Mouse (Mus musculus): ENCODE data around the gene Esm1. TPM values are rescaled to one million over a fixed set of nuclear protein-coding genes. Genes with fewer than 3 reads are reported as not detected.
"Not testable (repeated sequence)": the region's sequence is repeated elsewhere in the genome, so short reads cannot be mapped to it uniquely, and the experiment has no call there.

Gene Esm1
- polyA plus RNA-seq, 1 experiment from 2014 or later: 1.5 TPM

- H3K27ac ChIP-seq: not testable (repeated sequence)
These were observed 43.1 kb downstream of the Esm1 start for GRCm38 (mm10) chr13:113252580-113252979.

GRCm38 (mm10) chr13:113256766-113257165 lies 47.3 kb downstream of the Esm1 start:
- H3K4me3 ChIP-seq: no peak overlapping the region
- H3K9me3 ChIP-seq (replicated peaks): no peaks in the 10 kb centered on the region
- no peaks in the 10 kb centered on the region for H3K36me3 ChIP-seq
- H3K27ac ChIP-seq: no peak overlapping the region
- no peaks in the 10 kb centered on the region for H3K27me3 ChIP-seq
- no peak for ATAC-seq (ENCODE audit: low FRiP score)
- no peak overlapping the region for H3K9ac ChIP-seq
- 92% methylated on average over 2 of the region's 2 CpGs for WGBS
- no peak overlapping the region for H3K4me2 ChIP-seq (replicated peaks)
- H3K4me1 ChIP-seq: no peaks in the 10 kb centered on the region

More at GRCm38 (mm10) chr13:113252580-113252979, 43.1 kb downstream of the Esm1 start:
- H3K36me3 ChIP-seq; H3K9me3 ChIP-seq (replicated peaks); H3K4me1 ChIP-seq; H3K4me3 ChIP-seq; H3K27me3 ChIP-seq; H3K9ac ChIP-seq; H3K4me2 ChIP-seq (replicated peaks); ATAC-seq (ENCODE audit: low FRiP score): not testable (repeated sequence)
- 79% methylated on average over 7 of the region's 7 CpGs for WGBS

GRCm38 (mm10) chr13:113257190-113257589 lies 47.7 kb downstream of the Esm1 start:
- no peak overlapping the region for H3K4me3 ChIP-seq
- H3K4me1 ChIP-seq: no peaks in the 10 kb centered on the region
- H3K9ac ChIP-seq: no peak overlapping the region
- no peak overlapping the region for H3K27ac ChIP-seq
- no peak for ATAC-seq (ENCODE audit: low FRiP score)
- H3K36me3 ChIP-seq: no peaks in the 10 kb centered on the region
- no peaks in the 10 kb centered on the region for H3K9me3 ChIP-seq (replicated peaks)
- no peaks in the 10 kb centered on the region for H3K27me3 ChIP-seq
- no peak overlapping the region for H3K4me2 ChIP-seq (replicated peaks)
- WGBS: 50% methylated on average over 5 of the region's 5 CpGs

DNA sequence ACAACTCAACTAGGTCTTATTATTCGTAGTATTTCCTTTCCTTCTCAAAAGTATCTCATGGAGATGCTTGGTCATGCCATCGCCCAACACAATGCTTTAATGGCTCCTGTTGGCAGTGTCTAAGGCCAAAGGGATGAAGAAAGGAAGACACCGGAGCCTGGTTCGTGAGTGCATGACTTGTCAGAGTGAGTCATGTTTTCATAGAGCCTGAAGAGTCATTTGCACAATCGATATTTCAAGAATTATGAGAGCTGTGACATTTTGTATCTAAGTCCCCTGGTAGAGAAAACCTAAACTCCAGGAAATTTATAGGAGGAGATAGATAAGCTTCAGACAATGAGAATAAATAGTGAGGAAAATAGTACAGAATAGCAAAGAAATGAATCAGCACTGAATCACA lies 49.8 kb downstream of the Esm1 start:
- Histone ChIP-seq H3K4me1 (no peaks in the 10 kb centered on the region), H3K9me3 (replicated peaks) (no peaks in the 10 kb centered on the region), H3K4me2 (replicated peaks) (no peak overlapping the region), H3K36me3 (no peaks in the 10 kb centered on the region), H3K4me3 (no peak overlapping the region), H3K27ac (no peak overlapping the region), H3K27me3 (no peaks in the 10 kb centered on the region), H3K9ac (no peak overlapping the region)
- ATAC-seq (ENCODE audit: low FRiP score): no peak
- 90% methylated on average over 5 of the region's 5 CpGs for WGBS

DNA sequence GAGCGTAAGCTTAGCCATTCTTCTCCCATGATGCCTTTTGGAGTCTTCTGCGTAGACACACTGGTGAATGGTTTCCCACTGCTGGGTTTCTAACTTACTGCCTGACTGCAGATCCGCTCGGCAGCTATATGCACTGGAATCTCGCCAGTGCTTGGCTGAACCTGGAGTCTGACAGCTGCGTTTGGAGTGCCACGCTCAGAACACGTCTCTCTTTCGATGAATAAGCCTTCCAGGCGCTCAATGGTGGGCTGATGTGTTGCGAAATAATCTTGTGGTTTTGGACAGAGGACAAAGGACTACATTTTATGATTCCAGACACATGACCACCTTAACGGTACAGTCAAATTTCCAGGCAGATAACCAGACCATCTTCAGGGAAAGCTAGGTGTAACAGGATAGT lies 53.4 kb downstream of the Esm1 start:
- WGBS: 80% methylated on average over 12 of the region's 12 CpGs
- H3K4me1 ChIP-seq: no peaks in the 10 kb centered on the region
- H3K36me3 ChIP-seq: no peaks in the 10 kb centered on the region
- no peak overlapping the region for H3K4me3 ChIP-seq
- H3K4me2 ChIP-seq (replicated peaks): no peak overlapping the region
- H3K27me3 ChIP-seq: no peaks in the 10 kb centered on the region; the same call in 1 of the 2 replicates
- no peak overlapping the region for H3K27ac ChIP-seq
- ATAC-seq (ENCODE audit: low FRiP score): no peak
- H3K9ac ChIP-seq: no peak overlapping the region
- no peaks in the 10 kb centered on the region for H3K9me3 ChIP-seq (replicated peaks)

- H3K27ac ChIP-seq: no peak overlapping the region
- WGBS: 34% methylated on average over 13 of the region's 13 CpGs
- ATAC-seq (ENCODE audit: low FRiP score): no peak
- H3K9me3 ChIP-seq (replicated peaks): no peaks in the 10 kb centered on the region
- H3K36me3 ChIP-seq: no peaks in the 10 kb centered on the region
- H3K9ac ChIP-seq: no peak overlapping the region
- H3K4me3 ChIP-seq: no peak overlapping the region
- no peaks in the 10 kb centered on the region for H3K4me1 ChIP-seq
- H3K27me3 ChIP-seq: no peaks in the 10 kb centered on the region; the same call in 1 of the 2 replicates
- no peak overlapping the region for H3K4me2 ChIP-seq (replicated peaks)
These were observed 55.8 kb downstream of the Esm1 start for GRCm38 (mm10) chr13:113265257-113265656.

DNA sequence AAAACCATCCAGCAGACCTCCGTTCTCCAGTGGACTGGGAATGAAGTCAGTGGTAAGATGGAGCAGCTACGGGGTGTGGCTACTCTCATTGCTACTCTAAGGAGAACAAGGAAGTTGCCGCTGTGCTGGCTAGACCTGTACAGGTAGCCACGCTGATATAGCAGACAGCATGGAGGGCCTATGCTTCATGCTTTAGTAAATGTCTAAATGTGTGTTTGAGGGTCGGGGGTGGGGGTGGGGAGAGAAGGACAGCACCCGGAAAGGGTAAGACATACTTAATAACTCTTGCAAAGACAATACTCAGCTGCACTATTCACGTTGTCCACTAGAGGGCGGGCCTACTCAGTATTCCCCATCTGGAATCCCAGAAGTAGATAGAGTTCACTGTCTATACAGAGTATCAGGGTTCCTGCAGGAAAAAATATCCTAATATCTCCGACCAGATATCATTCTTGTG lies 57.1 kb downstream of the Esm1 start:
- WGBS: 30% methylated on average over 9 of the region's 9 CpGs
- no peaks in the 10 kb centered on the region for H3K9me3 ChIP-seq (replicated peaks)
- H3K27ac ChIP-seq: no peak overlapping the region
- no peaks in the 10 kb centered on the region for H3K36me3 ChIP-seq
- no peak overlapping the region for H3K4me3 ChIP-seq
- H3K27me3 ChIP-seq: no peaks in the 10 kb centered on the region; the same call in 1 of the 2 replicates
- no peak overlapping the region for H3K4me2 ChIP-seq (replicated peaks)
- no peak overlapping the region for H3K9ac ChIP-seq
- ATAC-seq (ENCODE audit: low FRiP score): peak; percentile 53; the same call in 1 of the 2 replicates
- no peaks in the 10 kb centered on the region for H3K4me1 ChIP-seq

GRCm38 (mm10) chr13:113267204-113267603 lies 57.7 kb downstream of the Esm1 start:
- no peak overlapping the region for H3K9ac ChIP-seq
- no peak for ATAC-seq (ENCODE audit: low FRiP score)
- WGBS: 84% methylated on average over 3 of the region's 3 CpGs
- H3K4me3 ChIP-seq: no peak overlapping the region
- H3K4me1 ChIP-seq: no peaks in the 10 kb centered on the region
- no peaks in the 10 kb centered on the region for H3K9me3 ChIP-seq (replicated peaks)
- H3K27ac ChIP-seq: no peak overlapping the region
- H3K27me3 ChIP-seq: no peaks in the 10 kb centered on the region; the same call in 1 of the 2 replicates
- H3K4me2 ChIP-seq (replicated peaks): no peak overlapping the region
- H3K36me3 ChIP-seq: no peaks in the 10 kb centered on the region

Other genes with a start within 250 kb of the Esm1 start
- 2.8 and 3.7 TPM in 2 replicates for gene Ccno, start 221.9 kb upstream of the Esm1 start, polyA plus RNA-seq (2016; fragmentation: Nextera tagmentation; extraction: Ambion mirVana)
- gene Mcidas, start 215.8 kb upstream of the Esm1 start, polyA plus RNA-seq (2016; fragmentation: Nextera tagmentation; extraction: Ambion mirVana): 1.6 and 1.7 TPM in 2 replicates
- gene Cdc20b, start 174.5 kb upstream of the Esm1 start, polyA plus RNA-seq (2016; fragmentation: Nextera tagmentation; extraction: Ambion mirVana): 0.68 and 2.1 TPM in 2 replicates
- gene Gpx8, start 163.2 kb upstream of the Esm1 start, polyA plus RNA-seq (2016; fragmentation: Nextera tagmentation; extraction: Ambion mirVana): 110 and 116 TPM in 2 replicates
- not detected in 2 replicates for gene Gzma, start 108.7 kb upstream of the Esm1 start, polyA plus RNA-seq (2016; fragmentation: Nextera tagmentation; extraction: Ambion mirVana)
- not detected in 2 replicates for gene Gzmk, start 16.2 kb downstream of the Esm1 start, polyA plus RNA-seq (2016; fragmentation: Nextera tagmentation; extraction: Ambion mirVana)
- gene BC067074, start 83.5 kb downstream of the Esm1 start, polyA plus RNA-seq (2016; fragmentation: Nextera tagmentation; extraction: Ambion mirVana): 3.5 and 4.5 TPM in 2 replicates